Mouse (Mus musculus): ENCODE results near the gene Nudc.

DNA sequence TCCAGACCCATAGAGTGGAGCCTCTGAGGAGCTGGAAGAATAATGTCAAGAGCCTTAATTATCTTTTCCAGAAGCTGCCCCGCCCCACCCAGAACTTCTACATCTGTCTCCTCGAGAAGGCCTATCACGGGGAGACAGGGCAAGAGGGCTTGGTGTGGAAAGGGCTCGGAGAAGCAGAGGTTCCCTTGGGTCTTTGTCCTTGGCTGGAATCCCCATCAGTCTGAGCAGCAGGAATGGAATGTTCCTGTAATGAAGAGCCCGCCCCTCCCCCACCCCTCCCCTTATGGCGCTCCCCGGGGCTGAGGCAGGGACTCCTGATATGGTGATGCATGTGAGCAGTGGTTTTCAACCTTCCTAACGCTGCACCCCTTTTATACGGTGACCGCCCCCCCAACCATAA lies 54.0 kb downstream of the Nudc start:
- TF ChIP-seq POLR2A (IDR thresholded peaks at IDR 0.05; ENCODE audit: borderline replicate concordance, insufficient read depth, low read length) (no peak), CTCF (IDR thresholded peaks at IDR 0.05; ENCODE audit: borderline replicate concordance, insufficient read depth, low read depth, low read length) (no peak)
